Mouse (Mus musculus): ENCODE measurements at regions not wholly inside any gene's neighbourhood (a gene's known extent, or its start where the extent isn't known, plus 50 kb on each side); places are given as distances from the start of the nearest gene placed in this dataset.
A peak's percentile ranks its signal among the peaks of the same experiment; 100 is the strongest.

DNA sequence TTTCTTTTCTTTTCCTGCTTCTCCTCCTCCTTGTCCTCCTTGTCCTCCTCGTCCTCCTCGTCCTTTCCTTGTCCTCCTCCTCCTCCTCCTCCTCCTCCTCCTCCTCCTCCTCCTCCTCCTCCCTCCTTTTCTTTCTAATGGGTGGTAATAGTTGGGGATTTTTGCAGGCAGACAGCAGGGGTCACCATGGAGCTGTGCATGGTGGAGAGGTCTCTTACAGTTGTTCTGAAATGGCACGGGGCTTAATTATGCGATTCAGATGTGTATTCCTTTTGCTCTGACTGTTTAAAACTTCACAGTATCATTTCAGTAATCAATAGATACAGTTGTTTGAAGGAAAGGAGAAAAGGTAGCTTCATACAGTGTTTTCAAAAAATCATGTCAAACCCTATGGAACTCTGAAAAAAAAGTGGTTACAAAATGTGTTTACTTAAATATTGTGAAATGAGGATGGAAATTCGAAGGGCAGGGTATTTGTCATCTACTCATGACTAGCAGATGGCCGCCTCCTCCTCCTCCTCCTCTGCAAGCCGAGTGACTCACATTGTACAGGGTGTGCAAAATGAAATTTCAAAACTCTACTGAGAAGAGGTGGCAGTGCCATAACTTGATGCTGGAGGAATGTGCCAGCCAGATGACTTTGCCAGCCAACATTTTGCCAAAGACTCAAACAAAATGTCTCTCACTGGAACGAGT, 421.0 kb upstream of the 4930578C19Rik start:
- peak; percentile 67 for TF ChIP-seq CTCF (IDR thresholded peaks at IDR 0.05)
- peak; percentile 46 for TF ChIP-seq EP300 (IDR thresholded peaks at IDR 0.05)
